Mouse (Mus musculus): Measurements from ENCODE around the gene Ttyh2. TPM values are rescaled to one million over a fixed set of nuclear protein-coding genes. Genes with fewer than 3 reads are reported as not detected.
"Not testable (repeated sequence)": the region's sequence is repeated elsewhere in the genome, so short reads cannot be mapped to it uniquely, and the experiment has no call there.

Gene Ttyh2
- total RNA-seq, 2 experiments from 2014 or later: 27.3 to 28.7 TPM

DNA sequence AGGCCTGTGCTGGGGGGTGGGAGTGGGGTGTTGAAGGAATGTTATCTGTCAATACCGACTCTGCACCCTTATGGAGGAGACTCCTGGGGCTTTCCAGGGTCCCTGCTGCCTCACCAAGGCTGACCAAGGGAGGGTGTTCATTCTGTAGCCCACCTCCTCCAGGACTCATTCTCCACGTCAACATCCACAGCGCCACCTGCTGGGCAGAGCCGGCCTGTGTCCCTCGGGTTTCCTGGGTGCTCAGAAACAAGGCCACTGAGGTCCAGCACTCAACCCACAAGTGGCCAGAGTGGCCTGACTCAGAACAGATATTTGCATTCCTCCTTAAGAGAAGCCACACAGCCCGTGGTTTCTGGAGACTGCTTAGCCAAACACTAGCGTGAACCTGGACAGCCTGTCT is 17.5 kb upstream of the Ttyh2 start:
- DNase-seq (ENCODE audit: low spot score in 2 of 2): peak; percentile 83 to 84

DNA sequence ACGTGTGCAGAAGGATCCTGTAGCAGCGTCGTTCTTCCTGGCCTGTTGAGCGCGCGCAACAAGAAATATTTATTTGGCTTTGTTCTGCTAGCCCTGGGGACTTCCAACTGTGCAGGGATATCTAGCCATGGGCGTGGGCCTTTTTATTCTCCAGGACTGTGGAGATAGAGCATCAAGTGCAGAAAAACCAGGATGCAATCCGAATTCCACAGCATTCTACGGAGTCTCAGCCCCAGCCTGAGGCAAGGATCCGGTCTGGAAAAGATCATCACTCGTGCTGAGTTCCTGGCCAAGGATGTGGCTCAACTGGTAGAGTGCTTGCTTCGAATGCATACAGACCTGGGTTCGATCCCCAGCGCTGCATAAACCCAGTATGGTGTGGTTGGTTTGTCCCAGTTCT is 13.1 kb upstream of the Ttyh2 start:
- no peak for DNase-seq (ENCODE audit: low spot score in 2 of 2)

DNA sequence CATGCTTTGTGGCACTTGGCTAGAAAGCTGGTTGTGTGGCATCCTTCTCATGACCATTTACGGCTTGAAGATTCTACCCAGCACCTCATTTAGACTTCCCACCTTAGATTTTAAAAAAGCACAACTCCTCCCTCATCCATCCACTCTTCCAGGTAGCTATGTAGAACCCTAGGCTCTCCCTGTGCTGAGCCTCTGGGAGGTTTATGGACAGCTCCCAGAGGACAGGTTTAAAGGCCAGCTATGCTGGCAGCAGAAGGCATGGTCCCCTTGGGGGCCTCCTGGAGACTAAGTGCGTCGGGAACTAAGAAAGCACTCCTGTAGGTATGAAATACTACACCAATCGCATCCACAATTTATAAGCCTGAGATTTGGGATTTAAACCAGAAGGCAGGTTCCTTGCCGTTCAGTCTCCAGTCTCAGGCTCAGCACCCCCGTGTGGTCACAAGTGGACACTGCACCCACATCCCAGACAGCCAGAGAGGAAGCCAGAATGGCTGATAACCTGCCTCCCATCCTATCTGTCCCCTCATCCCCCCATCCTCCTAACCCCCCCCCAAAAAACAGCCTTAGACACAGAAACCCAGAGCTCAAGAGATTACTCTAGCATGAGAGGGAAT is 12.4 kb upstream of the Ttyh2 start:
- peak; percentile 82 to 83 for DNase-seq (ENCODE audit: low spot score in 2 of 2)

DNA sequence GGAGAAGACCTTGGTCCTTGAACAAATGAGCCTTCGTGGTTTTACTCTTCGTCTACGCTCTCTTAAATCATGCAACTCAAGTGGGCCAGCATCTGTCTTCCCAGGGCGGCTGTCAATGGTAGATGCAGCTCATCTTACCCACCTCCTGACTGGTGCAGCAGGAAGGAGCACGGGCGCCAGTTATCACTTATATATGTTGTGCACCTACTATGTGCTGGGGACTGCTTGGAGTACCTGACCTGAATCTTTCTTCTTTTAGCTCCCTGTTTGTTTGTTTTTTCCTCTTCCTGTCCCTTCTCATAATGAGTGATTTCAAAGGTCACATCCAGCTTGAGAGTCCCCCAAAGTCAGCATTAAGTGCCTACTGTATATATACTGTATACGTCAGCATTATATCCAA is 11.1 kb upstream of the Ttyh2 start:
- DNase-seq (ENCODE audit: low spot score in 2 of 2): no peak

DNA sequence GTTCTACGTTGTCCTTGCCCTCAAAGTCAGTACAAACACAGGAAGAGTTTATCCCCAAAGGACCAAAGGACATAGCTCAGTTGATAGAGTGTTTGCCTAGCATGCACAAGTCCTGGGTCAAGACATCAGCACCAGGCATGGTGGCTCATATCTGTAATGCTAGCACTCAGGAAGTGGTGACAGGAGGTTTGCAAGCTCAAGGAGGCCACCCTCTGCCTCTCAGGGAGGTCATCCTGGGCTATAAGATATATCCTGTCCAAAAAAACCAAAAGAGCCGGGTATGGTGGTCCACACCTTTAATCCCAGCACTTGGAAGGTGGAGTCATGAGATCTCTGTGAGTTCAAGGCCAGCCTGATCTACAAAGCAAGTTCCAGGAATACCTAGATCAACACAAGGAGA is 9.8 kb upstream of the Ttyh2 start:
- no peak for DNase-seq (ENCODE audit: low spot score in 2 of 2)

DNA sequence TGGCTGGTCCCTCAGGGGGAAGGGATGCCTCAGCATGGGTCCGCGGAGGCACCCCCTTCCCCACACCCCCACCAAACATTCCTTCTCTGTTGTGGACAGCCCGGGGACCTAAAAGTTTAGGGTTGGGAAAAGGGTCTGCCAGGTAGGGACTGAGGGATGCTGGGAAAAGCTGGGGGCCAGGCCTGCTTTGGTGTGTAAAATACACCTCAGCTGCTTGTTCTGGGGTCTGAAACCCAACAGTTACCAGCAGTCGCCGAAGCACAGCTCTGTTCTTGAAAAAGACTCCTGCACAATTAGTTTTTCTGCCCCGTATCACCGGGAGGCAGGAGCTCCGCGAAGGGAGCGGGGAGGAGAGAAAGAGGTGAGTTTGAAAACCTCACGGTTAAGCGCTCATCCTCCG is 8.4 kb upstream of the Ttyh2 start:
- no peak for DNase-seq (ENCODE audit: low spot score in 2 of 2)

DNA sequence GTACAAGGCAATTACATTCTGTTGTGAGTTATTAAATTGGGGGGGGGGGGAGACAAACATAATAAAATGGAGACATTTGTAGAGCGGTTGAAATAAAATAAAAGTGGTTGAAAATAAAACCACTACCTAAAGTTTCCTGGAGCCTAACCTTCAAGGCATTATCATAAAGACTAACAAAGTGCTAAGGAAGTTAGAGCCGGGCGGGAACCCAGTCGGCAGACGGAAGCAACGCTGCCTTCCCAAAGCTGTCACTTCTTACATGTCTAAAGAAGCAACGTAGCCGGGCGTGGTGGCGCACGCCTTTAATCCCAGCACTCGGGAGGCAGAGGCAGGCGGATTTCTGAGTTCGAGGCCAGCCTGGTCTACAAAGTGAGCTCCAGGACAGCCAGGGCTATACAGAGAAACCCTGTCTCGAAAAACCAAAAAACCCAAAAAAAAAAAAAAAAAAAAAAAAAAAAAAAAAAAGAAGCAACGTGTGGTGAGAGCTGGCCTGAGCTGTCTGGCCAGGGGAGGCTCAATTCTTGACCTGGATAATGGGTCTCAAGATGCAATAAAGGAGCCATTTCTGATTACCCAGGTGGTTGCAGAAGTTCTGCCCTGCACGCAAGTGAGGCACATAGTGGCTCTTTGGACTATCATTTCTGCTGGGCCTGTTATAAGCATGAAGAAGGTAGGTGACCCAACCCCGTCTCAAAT is 7.8 kb upstream of the Ttyh2 start:
- DNase-seq (ENCODE audit: low spot score in 2 of 2): no peak

DNA sequence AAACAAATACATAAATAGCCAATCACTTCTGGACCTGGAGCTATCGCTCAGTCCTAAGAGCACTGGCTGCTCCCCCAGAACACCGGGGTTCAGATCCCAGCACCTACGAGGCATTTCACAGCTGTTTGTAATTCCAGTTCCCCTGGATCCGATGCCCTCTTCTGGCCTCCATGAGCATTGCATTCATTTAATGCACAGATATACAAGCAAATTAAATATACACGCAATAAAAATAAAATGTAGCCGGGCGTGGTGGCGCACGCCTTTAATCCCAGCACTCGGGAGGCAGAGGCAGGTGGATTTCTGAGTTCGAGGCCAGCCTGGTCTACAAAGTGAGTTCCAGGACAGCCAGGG is 7.3 kb upstream of the Ttyh2 start:
- DNase-seq (ENCODE audit: low spot score in 2 of 2): peak in 1 of 2 experiments; percentile 33

DNA sequence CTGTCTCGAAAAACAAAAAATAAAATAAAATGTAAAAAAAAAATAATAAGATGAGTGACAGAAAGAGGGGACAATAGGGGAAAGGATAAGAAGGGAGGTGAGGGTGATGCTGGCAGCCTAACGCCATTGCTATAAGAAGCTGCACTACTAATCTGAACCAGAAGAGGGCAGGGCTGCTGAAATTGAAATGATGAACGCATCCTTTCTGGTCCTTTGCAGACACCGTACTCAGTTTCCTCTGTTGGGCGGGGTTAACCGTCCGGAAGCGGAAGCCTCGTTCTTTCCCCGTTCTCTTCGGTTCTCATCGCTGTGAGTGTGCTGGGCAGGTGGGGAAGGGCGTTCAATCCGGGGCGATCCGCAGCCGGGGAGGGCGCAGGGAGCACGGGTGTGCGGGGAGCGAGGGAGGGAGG is 6.9 kb upstream of the Ttyh2 start, which contains the start of gene Rpl38:
Rpl38 (plus strand) TSS at position 224 of the 410 bp plus-strand sequence.
- peak; percentile 95 to 96 for DNase-seq (ENCODE audit: low spot score in 2 of 2)

DNA sequence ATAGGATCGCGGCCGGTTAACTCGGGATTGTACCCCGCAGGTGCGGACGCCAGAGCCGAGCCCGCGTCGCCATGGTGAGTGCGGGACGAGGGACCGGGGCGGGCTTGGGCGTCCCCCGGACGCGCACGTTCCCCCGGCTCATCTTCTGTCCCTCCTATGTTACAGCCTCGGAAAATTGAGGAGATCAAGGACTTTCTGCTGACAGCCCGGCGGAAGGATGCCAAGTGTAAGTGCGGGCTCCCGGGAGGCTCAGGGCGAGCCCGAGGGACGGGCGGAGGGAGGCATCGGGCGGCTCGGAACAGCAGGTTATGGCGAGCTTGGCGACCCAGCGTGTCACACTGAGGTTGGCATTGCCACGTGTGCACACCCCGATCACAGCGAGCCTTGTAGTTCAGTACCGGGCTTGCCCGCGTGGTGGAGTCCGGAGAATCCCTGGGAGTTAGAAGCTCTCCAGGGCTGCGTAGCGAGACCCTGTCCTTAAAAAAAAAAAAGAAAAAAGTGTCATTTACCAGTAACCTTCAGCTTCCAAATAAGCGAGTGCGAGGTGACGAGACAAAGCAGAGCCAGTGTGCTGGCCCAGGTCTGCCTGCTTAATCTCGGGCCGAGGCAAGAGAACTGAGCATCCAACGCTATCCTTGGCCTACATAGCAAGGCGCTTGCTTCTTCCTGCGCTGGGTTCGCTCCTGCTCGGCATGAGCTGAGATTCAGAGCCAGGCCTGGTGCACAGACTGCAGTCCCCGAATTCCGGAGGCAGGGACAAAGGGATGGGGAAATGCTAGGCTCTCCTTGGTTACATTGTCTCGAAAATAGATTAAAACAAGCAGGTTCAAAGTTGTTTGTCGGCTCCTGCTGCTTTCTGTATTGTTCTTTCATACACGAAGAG is 6.2 kb upstream of the Ttyh2 start:
- DNase-seq (ENCODE audit: low spot score in 2 of 2): peak; percentile 88 to 90

DNA sequence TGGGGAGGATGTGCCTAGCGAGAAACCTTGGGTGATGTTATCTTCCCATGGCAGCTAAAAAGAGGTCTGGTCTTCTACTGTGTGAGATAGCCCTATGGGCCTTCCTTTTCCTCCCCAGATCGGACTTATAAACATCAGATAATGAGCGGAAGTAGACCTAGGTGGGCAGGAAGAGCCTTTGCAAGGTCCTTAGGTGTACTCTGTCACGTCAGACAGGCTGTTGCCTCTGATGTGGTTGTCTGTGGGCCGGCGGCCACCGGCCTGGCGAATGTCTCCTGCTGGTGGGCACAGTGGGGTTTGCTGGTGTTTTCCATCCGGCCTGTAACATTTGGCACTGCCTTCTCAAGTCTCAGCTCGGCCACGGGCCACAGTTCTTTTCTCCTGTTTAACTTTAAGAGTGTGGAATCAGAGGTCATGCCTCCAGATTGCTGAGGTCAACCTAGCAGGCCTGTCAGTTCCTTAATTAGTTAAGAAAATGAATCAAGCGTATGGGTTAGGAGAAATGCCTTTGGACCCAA is 5.5 kb upstream of the Ttyh2 start:
- DNase-seq (ENCODE audit: low spot score in 2 of 2): no peak

DNA sequence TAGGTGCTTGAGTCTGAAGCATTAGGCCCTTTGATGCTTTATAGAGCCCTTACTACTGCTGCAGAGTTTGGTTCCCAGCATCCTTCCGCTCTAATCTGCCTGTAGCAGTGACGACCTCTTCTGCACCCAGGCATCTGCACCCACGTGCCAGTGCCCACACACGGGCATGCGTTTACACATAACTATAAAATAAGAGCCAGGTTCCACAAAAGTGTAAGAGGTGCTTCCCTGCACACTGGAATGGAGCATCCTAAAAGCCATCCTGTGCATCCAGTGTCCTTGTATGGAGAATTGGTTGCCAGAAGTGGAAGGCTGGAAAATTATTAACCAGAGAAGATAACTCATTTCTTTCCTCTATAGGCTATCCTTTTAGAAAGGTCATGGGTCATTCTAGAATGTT is 4.1 kb upstream of the Ttyh2 start:
- no peak for DNase-seq (ENCODE audit: low spot score in 2 of 2)

DNA sequence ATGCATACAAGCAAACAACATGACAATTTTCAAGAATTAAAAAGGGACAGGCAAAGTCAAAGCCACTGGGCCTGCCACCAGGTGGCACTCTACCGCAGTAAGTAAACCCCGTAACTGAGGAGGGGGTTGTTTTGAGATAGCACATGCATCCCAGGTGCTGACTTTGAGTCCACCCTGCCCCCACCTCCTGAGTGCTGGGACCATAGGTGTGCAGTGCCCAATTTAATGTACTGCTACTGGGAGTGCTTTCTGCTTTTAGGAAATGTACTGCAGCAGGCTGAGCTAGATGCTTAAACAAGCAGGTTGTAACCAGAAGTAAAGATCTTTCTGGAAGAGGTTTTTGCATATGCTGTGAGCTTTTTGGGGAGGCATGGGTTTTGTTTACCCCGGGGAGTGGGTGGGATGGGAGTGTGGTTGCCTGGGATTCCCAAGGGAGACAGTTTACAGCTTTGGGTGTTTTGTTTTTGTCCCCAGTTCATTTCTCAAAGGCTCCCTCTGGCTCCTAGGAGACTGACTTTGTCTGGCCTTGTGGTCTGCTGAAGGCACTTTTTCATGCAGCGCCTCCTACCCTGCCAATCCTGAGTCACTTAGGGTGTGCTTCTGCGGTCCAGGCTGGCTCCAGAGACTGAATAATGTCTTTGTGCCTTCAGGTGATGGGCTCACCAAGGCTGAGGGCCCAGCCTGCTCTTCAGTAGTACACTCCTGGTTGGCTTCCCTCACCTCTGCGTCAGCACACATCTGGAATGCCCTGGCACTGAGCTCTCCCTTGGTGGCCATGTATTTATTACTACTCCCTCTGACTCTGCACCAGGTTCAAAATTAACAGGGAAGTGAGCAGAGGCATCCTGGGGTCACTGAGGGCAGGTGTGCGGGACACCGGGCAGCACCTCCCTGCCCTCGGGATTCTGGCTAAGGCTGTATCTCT is 2.2 kb upstream of the Ttyh2 start:
- DNase-seq (ENCODE audit: low spot score in 2 of 2): peak; percentile 67 to 79

DNA sequence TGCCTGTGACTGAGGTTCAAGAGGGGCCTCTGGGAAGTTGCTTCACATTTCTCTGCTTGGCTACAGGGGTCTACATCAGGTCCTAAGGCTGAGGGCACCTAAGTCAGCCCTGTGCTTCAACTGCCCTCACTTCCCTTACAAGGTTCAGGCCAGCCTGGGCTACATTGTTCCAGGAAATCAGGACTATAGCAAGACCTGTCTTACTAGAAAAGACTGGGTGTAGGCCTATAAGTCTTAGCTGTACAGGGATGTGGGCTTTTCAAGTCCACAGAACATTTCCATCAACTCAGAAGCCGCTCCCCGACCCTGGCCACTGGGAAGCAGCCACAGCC is 1.5 kb upstream of the Ttyh2 start:
- DNase-seq (ENCODE audit: low spot score in 2 of 2): no peak

DNA sequence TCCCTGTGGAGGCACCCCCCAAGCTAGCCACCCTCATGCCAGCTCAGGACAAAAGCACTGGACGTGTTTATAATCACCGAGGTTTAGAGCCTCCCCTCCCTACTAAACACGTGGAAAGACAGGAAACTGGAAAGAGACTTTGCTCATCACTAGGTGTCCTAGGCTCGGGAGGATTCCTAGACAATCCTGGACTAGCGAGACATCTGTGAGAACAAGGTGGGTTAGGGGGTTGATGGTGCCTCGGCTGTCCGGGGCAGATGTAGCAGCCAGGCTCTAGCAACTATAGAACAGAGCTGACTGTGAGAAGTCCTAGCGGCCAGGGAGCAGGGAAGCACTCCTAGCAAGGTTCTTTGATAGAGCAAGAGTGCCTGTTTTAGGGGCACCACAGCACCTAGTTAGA is 1.1 kb upstream of the Ttyh2 start:
- DNase-seq (ENCODE audit: low spot score in 2 of 2): no peak

DNA sequence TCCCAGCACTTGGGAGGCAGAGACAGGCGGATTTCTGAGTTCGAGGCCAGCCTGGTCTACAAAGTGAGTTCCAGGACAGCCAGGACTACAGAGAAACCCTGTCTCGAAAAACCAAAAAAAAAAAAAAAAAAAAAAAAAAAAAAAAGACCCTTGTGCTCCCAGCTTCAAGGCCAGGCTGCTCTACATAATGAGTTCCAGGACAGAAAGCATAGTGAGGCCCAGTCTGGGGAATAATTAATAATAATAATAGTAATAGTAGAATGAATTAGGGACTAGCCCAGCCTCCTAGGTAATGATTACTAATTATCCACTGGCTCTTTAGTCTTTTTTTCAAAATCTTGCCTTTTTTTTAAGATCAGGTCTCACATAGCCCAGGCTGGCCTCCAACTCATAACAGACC is 435 bp upstream of the Ttyh2 start:
- DNase-seq (ENCODE audit: low spot score in 2 of 2): not testable (repeated sequence)

DNA sequence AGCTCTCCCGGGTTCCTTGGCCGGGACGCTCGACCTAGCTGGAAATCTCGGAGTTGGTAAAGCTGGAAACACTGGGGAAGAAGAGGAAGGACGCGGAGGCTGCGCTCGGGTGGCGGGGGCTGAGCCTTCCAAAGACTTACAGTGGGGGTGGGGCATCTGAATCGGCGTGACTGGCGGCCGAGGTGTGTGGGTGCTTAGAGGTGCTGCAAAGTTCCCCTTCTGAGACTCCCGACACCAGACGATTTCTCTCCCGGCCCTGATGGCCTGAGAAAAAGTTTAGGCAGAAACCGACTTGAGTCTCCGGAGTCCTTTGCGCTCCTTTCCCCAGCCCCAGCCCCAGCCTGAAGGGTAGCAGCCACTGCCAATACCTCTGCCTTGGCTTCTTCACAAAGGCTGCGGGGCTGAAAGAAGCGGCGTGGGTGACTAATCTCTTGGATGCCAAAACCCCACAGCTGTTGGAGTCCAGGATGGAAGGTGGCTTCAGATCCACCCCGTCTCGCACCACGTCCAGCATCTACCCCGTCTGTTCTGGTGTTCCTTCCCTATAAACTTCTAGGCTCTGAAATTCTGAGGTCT is 683 bp downstream of the Ttyh2 start:
- DNase-seq (ENCODE audit: low spot score in 2 of 2): peak in 1 of 2 experiments; percentile 36

DNA sequence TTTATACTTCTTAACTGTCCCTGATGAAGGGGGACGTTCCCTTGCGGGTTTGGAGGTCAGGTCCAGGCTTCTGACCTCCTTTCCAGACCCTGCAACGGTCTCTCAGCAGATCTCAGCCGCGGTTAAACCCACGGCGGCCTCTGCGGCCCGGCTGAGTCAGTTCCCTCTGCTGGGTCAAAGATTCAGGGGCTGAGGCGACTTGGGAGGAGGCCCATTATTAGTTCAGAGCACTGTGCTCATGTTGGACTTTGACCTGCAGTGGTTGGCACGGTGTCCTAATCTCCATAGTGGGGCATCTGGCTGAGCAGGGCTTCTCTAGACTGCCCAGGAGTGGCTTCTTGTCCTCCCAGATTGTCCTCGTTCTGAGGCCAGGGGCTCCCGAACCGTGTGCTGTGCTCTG is 1.2 kb downstream of the Ttyh2 start:
- DNase-seq (ENCODE audit: low spot score in 2 of 2): no peak

DNA sequence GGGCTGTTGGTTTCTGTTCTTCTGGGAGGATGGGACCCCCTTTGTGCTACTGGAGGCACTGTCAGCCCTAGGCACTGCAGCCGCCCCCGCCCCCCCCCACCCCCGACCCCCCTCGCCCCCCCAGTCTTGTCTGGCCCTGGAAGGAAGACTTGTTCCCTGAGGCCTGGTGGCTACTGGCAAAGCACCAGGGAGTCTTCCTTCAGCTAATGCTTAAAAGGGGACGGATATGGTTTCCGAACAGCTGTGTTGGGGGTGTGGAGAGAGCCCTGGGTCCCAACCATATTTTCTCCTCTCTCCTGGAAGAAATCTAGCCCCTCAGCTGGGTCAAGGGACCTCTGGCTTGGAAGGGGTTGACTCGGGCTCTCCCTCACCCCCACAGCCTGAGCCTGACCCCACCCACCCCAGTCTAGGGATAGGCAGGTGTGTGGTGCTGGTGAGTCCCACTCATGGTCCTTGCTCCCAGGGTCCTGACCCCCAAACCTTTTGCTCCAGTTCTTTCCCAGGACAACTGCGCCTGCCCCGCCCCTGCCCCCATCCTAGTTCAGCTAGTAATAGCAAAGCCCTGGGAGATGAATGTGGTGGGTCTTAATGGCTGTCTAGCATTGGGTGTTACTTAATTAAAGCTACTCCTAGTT is 1.8 kb downstream of the Ttyh2 start:
- no peak for DNase-seq (ENCODE audit: low spot score in 2 of 2)

DNA sequence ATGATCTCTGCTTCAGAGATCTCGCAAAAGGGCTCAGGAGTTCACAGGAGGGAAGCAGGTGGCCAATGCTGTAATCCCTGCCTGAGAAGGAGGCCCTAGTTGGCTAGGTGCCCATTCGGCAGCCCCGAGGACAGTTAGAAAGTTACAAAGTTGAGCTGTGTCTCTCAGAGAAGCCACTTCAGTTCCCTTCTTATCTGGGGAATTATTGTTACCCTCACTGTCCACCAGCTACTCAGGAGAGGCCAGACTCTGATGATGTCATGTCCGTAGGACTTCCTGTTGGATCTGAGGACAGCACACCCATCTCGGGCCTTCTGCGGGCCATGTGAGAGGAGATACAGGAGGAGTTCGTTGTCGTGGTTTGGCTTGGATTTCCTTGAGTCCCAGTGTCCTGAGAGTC is 4.4 kb downstream of the Ttyh2 start:
- no peak for DNase-seq (ENCODE audit: low spot score in 2 of 2)

Measured in layer of hippocampus, postnatal 10 days (tissue).